Mouse (Mus musculus) olfactory bulb, adult 2 months (tissue): ENCODE results near the gene Brpf3.

ENCODE experiments used
- CTCF ChIP-seq: fragments of 200-500 bp; IDR thresholded peaks from 2 replicates; pipeline ENCODE4 v1.5.1; 2012; ENCODE audit warnings: low read depth, mild to moderate bottlenecking, low read length, moderate library complexity; ENCODE audit not compliant: insufficient read depth
- POLR2A ChIP-seq: fragments of 200-500 bp; IDR thresholded peaks from 2 replicates; pipeline ENCODE4 v1.6.1; 2012; ENCODE audit warnings: mild to moderate bottlenecking, low read depth, low read length, moderate library complexity; ENCODE audit not compliant: insufficient read depth

DNA sequence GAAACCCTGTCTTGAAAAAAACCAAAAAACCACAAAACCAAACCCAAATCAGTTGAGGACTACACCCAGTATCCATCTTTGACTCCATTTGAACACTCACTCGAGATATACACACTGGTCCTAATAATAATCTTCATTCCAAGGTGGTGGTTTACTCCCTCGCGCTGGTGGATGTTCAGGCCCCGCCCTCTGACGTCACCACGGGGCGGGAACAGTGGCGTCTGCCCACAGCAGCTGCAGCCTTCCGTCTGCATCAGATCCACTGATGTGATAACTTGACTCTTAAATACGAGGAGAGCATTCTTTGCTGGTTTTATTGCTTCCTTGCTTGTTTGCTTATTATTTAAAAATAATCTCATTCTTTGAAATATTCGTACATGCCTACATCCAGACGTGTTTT, 81.4 kb downstream of the Brpf3 start:
- TF ChIP-seq CTCF (no peak), POLR2A (no peak)
